Mouse (Mus musculus) kidney, postnatal 4 days (tissue): ENCODE results near the gene Nop56.

Experiments
- DNase-seq, 2 experiments: peaks; one replicate each; pipeline ENCODE4 v3.0.0; 2021; ENCODE audit warnings: mixed read lengths in 2 of 2

Gene Nop56

DNA sequence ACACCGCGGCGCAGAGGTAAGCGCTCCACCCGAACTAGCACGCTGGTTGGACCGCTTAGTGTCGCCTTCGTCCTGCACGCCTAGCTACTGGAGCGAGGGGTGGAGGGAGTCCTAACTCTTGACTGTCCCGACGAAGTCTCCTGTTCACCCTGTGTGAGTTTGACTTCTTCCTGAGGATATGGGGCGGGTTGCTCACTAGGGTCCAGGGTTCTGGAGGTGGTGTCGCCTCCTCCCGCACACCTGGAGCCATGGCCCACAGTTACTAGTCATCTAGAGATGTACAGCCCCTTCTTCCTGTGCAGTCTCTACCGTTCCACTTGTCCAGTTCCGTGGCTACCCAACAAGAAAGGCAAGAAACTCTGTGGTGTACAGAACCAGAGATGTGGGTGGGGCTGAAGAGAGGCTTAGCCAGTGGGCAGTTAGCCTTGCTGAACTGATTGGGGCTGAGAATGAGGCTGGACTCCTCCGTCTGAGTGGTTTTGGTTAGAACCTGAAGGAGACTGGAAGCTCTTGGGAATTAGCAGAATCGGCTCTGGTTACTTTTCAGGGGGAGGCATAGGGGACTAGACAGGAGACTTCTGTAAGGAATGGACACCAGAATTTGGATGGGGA, 22.0 kb downstream of the Nop56 start:
- peak; percentile 27 to 48 for DNase-seq

GRCm38 (mm10) chr2:130297580-130297979, 23.4 kb downstream of the Nop56 start:
- DNase-seq = no peak

DNA sequence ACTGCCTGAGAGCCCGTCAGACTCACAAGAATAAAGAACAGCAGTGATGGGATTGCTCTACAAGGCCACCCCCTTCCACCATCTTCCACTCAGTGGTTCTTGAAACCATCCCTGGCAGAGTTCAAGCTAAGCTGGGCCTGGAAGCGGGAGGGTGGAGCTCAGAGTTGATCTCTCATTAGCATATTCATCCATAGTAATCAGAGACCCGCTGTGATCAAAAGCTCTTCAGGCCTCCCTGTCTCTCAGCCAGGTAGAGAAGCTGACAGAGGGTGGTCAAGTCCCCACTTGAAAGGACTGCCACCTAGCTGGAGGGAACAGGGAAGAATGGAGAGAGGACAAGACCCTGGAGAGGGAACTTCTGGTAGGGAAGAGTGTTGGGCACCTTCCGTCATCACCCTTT, 28.8 kb downstream of the Nop56 start:
- no peak for DNase-seq

- DNase-seq = no peak
Observed at GRCm38 (mm10) chr2:130327057-130327456, 52.8 kb downstream of the Nop56 start.
